Mouse (Mus musculus): ENCODE measurements around the gene Nfya.

DNA sequence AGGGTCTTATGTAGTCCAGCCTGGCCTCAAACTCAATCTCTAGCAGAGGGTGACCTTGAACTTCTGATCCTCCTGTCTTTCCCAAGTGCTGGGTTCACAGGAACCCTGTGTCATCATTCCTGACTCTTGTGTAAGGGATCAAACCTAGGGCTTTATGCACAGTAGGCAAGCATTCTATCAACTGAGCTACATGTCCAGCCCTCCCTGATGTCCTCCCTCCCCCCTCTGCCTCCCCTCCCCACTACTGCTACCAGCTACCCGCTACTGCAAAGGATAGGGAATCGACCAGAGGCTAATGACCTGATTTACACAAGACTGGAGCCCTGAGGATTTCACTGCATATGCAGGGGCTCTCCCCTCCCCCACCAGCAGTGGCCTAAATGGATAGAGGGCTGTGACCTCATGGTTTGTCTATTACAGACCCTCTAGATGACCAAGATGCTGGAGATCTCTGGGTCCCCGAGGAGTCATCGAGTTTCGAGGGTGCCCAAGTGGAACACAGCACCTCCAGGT lies 59.0 kb downstream of the Nfya start:
- TF ChIP-seq TBP (IDR thresholded peaks at IDR 0.05; ENCODE audit: low read depth, low read length): no peak
- no peak for TF ChIP-seq E2F4 (IDR thresholded peaks at IDR 0.05; ENCODE audit: borderline replicate concordance, low read depth, low read length)
- no peak for TF ChIP-seq GABPA (IDR thresholded peaks at IDR 0.05; ENCODE audit: low read depth, low read length)
